Mouse (Mus musculus): ENCODE measurements at regions not wholly inside any gene's neighbourhood (a gene's known extent, or its start where the extent isn't known, plus 50 kb on each side); places are given as distances from the start of the nearest gene placed in this dataset.

DNA sequence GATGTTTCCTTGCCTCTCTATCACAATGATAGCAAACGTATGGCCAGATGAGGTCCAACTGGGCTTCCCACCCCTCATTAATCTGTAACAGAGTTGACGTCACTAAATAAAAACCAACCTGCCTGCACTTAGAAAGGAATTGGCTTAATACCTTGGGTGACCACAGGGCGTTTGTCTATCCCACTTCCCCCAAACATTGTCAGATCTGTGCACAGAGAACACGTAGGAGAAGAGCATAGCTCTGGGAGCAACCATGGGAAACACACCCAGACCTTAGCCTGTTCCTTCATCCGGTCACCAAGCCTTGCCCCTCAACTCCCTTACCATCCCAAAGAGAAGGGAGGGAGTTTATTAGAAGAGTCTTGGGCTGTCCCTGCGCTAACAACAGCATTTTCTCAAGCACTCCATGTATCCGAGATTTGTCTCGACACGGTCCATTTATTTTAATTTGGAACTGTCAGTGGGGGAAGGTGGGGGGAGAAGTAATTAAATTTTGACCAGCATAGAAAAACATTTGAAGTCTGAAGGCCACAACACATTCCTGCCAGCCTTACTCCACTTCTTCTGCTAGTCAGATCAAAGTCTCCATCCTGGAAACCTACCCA, 119.6 kb upstream of the Arglu1 start:
- TF ChIP-seq CTCF (IDR thresholded peaks at IDR 0.05; ENCODE audit: borderline replicate concordance, insufficient read depth, low read length) (no peak), POLR2A (IDR thresholded peaks at IDR 0.05; ENCODE audit: low read depth, low read length) (no peak)
